Mouse (Mus musculus) brain, embryonic 14.5 days (tissue): ENCODE measurements around the gene Gm17606. TPM values are rescaled to one million over a fixed set of nuclear protein-coding genes. Genes with fewer than 3 reads are reported as not detected.
A peak's percentile ranks its signal among the peaks of the same experiment; 100 is the strongest.

Experiments
- DNase-seq: peaks from one replicate; pipeline ENCODE4 v3.0.0-alpha.2; 2011; ENCODE audit warnings: low read depth
- CTCF ChIP-seq: fragments of 200-500 bp; IDR thresholded peaks from 2 replicates; pipeline ENCODE4 v1.5.1; 2012; ENCODE audit warnings: inconsistent platforms, mild to moderate bottlenecking, moderate library complexity, borderline replicate concordance; ENCODE audit not compliant: insufficient read depth, insufficient read length; ENCODE audit errors: extremely low read depth
- POLR2A ChIP-seq: fragments of 200-500 bp; IDR thresholded peaks from 2 replicates; pipeline ENCODE4 v1.6.1; 2012; ENCODE audit warnings: mild to moderate bottlenecking, inconsistent platforms, borderline replicate concordance; ENCODE audit not compliant: poor library complexity, insufficient read depth, insufficient read length, severe bottlenecking; ENCODE audit errors: extremely low read depth
- polyA plus RNA-seq: library from polyadenylated mRNA; depleted of rRNA; stranded (reverse); fragments of >200 nt; gene quantifications from 2 replicates; pipeline ENCODE4 v1.2.3, GENCODE M21; 2012; rRNA removed

Gene Gm17606
- polyA plus RNA-seq, 1 experiment = not detected

DNA sequence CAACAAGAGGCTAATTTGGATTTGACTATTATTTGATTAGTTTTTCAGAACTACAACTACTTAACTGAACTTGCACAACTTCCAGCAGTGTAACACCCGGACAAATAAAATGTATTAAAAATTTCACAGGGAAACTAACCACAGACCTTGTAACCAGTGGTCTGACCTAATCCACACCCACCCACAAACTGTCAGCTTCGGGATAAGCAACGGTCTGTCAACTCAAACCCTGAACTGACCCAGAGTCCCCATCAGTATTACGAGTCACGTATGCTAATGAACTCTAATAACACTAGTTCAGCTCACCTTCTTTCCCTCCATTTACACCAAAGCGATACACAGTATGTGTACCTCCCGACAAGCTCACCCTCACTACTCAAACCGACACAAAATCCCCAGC, 44.7 kb downstream of the Gm17606 start:
- TF ChIP-seq POLR2A = no peak
- no peak for TF ChIP-seq CTCF
- DNase-seq = no peak

DNA sequence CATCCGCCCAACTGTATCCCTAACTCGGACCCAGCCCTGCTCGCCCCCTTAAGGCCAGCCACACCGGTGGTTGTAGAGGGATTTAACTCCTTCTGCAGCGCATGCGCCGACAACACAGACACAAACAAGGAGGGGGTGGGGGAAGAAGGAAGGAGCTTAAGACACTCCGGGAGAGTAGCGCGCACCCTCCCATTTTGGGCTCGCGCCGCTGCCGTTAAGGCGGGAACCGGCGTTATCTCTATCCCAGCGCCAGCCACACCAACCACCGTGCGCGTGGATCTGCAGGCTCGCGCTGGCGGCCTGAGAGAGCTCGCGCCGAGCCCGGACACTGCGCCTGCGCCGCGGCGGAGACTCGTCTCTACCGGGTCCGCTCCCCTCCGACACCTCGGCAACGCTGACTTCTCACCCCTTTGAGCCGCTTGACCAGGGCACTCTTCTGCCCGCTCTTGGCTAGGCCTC, 45.3 kb downstream of the Gm17606 start, which contains the start of gene 1700123O20Rik:
TSS of gene 1700123O20Rik (plus strand) at position 154 of the 459 bp plus-strand sequence.
- peak; percentile 97 for DNase-seq
- peak; percentile 49; the same call in 1 of the 2 replicates for TF ChIP-seq CTCF
- TF ChIP-seq POLR2A = no peak; the same call in 1 of the 2 replicates

DNA sequence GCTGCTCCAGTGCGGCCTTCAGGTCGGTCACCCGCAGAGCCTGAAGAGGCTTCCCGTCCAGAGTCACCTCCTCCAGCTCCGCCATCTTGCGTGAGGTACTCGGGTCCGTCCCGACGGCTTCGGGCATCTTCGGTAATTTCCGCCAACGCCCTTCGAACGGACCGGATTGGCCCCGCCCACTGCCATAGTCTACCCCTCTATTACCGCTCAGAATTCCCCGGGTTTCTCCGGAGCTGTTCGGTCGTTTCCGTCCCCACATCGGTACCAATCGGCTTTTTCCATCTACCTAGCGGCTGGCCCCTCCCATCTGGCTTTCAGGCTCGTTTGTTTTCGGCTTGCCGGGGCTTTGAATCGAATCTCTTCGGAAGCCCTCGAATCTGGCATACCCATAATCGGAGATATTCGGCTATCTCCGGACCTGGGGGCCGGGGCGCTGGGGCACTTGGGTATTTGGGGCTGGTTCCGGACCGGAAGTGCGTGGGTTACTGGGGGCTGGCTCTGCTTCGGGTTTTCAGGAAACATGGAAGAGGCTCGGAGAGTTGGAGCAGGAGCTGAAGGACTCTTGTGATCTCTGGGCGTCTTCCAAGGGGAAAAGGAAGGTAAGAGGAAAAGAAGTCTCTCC, 45.9 kb downstream of the Gm17606 start, which contains the start of gene Acin1:
TSS of gene Acin1 (minus strand) at position 410 of the 622 bp plus-strand sequence.
- peak; percentile 100 for DNase-seq
- TF ChIP-seq CTCF (no peak), POLR2A (peak; percentile 84; the same call in 1 of the 2 replicates)

DNA sequence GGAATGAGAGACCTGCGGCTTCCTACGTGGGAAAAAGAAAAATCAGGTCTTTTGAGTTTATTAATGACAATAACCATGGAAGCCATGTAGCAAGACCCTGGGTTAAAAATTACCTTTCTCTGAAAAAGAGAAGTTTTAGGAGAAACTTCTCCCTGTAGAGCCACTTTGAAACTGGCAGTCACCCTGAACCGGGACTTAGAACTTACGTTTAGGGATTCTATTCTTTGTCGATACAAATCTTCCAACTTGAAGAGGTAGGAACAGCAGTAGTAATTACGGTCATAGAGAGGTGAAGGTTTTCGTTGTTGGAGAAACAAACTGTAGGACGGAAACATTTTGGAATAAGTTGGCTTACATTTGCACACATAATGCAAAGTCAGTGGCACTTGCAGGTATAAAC, 46.5 kb downstream of the Gm17606 start:
- DNase-seq = peak; percentile 23
- TF ChIP-seq POLR2A (no peak), CTCF (no peak)

DNA sequence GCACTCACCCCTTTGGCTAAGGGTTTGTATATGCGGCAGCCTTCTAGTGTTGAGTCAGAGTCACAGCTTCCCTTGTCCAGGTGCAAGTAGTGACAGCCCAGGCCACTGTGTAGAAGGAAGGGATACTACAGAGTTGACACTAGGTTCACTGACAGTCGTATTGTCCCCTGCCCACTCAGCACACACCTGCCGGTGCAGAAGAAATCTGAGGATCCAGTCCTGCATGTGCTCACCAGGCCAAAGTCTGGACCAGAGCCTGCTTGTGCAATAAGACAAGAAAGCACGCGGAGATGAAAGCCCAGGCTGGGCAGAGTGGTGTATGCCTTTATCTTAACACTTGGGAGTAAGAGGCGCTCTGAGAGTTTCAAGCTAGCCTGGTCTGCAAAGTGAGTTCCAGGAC, 54.3 kb downstream of the Gm17606 start:
- TF ChIP-seq CTCF = no peak
- TF ChIP-seq POLR2A = no peak

DNA sequence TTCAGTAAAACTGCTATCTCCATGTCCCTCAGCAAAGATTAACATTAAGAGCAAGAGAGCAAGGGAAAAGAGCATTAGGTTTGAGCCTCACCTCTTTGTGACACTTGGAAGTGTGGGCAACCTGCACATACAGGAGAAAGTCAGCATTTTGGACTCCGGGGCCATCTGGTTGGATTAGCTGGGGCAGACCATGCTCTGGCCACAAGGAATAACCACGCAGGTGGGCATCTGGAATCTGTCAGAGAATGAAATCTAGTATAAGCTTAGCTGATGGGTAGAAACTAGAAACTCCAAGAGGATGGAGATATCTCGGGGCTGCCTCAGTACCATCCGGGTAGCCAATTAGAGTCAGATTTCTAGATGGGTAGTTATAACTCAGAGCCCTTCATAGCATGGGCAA, 56.0 kb downstream of the Gm17606 start:
- DNase-seq = no peak
- TF ChIP-seq POLR2A (no peak), CTCF (no peak)

More for the DNA sequence above, 54.3 kb downstream of the Gm17606 start:
- DNase-seq = no peak

Other genes starting within 250 kb of the Gm17606 start
- gene Slc7a7, start 223.2 kb upstream of the Gm17606 start, polyA plus RNA-seq = 7.2 and 8.0 TPM in 2 replicates
- gene Mrpl52, start 214.0 kb upstream of the Gm17606 start, polyA plus RNA-seq = 186 and 230 TPM in 2 replicates
- gene Mmp14, start 209.3 kb upstream of the Gm17606 start, polyA plus RNA-seq = 80.4 and 83.8 TPM in 2 replicates
- gene Lrp10, start 176.8 kb upstream of the Gm17606 start, polyA plus RNA-seq = 39.6 and 41.5 TPM in 2 replicates
- 24.7 and 31.3 TPM in 2 replicates for gene Rem2, start 164.9 kb upstream of the Gm17606 start, polyA plus RNA-seq
- 88.7 and 95.5 TPM in 2 replicates for gene Prmt5, start 123.4 kb upstream of the Gm17606 start, polyA plus RNA-seq
- 15.5 and 18.8 TPM in 2 replicates for gene Haus4, start 86.3 kb upstream of the Gm17606 start, polyA plus RNA-seq
- 17.6 and 17.9 TPM in 2 replicates for gene Ajuba, start 63.4 kb upstream of the Gm17606 start, polyA plus RNA-seq
- gene 4931414P19Rik, start 35.0 kb upstream of the Gm17606 start, polyA plus RNA-seq = 12.8 and 14.5 TPM in 2 replicates
- gene Psmb5, start 22.9 kb upstream of the Gm17606 start, polyA plus RNA-seq = 257 and 335 TPM in 2 replicates
- gene Psmb11, start 19.5 kb upstream of the Gm17606 start, polyA plus RNA-seq = 0.07 TPM in 1 of 2 replicates, not detected in the other
- 73.5 and 75.5 TPM in 2 replicates for gene Cdh24, start 412 bp downstream of the Gm17606 start, polyA plus RNA-seq
- 64.6 and 76.7 TPM in 2 replicates for gene 1700123O20Rik, start 45.3 kb downstream of the Gm17606 start, polyA plus RNA-seq
- gene Acin1, start 46.0 kb downstream of the Gm17606 start, polyA plus RNA-seq = 248 and 332 TPM in 2 replicates
- 0.05 and 0.14 TPM in 2 replicates for gene Gm29776, start 57.9 kb downstream of the Gm17606 start, polyA plus RNA-seq
- gene Cebpe, start 71.2 kb downstream of the Gm17606 start, polyA plus RNA-seq = 0.09 and 0.27 TPM in 2 replicates
- 8.9 and 14.6 TPM in 2 replicates for gene Slc7a8, start 141.0 kb downstream of the Gm17606 start, polyA plus RNA-seq
- gene Rnf212b, start 173.2 kb downstream of the Gm17606 start, polyA plus RNA-seq = 0.06 TPM in 1 of 2 replicates, not detected in the other
- gene Homez, start 230.0 kb downstream of the Gm17606 start, polyA plus RNA-seq = 7.4 and 11.4 TPM in 2 replicates
- gene Ppp1r3e, start 236.6 kb downstream of the Gm17606 start, polyA plus RNA-seq = 13.7 and 21.9 TPM in 2 replicates
- 39.5 and 47.2 TPM in 2 replicates for gene Bcl2l2, start 242.4 kb downstream of the Gm17606 start, polyA plus RNA-seq
- 0.12 and 1.3 TPM in 2 replicates for gene Gm20521, start 242.5 kb downstream of the Gm17606 start, polyA plus RNA-seq